In genomic region chr1:164326600-164327155, GRCm38 (mm10) we compare ENCODE assay signal across 8 mouse cellular contexts. TPM values are rescaled to one million over a fixed set of nuclear protein-coding genes. Genes with fewer than 3 reads are reported as not detected.
A peak's percentile ranks its signal among the peaks of the same experiment; 100 is the strongest.
DNase-seq lines count a peak whose midpoint lies in the region; ATAC-seq and TF ChIP-seq lines count a peak whose summit lies in the region.

No protein-coding gene starts in this region.

- H3K9ac ChIP-seq in forebrain, embryonic 13.5 days = no peak overlapping the region
- no peak overlapping the region for H3K9ac ChIP-seq in forebrain, embryonic 11.5 days (ENCODE audit: low read length)

- H3K4me3 ChIP-seq in forebrain, embryonic 13.5 days = no peak overlapping the region
- no peak overlapping the region for H3K4me3 ChIP-seq in forebrain, embryonic 11.5 days (ENCODE audit: low read depth, low read length)
- no peak overlapping the region for H3K4me3 ChIP-seq in cerebellum, adult 2 months (replicated peaks; ENCODE audit: insufficient read depth, low read depth, low read length)

- peaks cover 4% of the 10 kb centered on the region for H3K4me1 ChIP-seq in forebrain, embryonic 13.5 days
- H3K4me1 ChIP-seq in forebrain, embryonic 11.5 days (replicated peaks; ENCODE audit: control insufficient read depth, insufficient read depth, low read length) = no peaks in the 10 kb centered on the region
- H3K4me1 ChIP-seq in cerebellum, adult 2 months (ENCODE audit: control insufficient read depth, insufficient read depth, low read length) = no peaks in the 10 kb centered on the region

- no peak for DNase-seq in forebrain, embryonic 11.5 days (ENCODE audit: low spot score)
- peak; percentile 53 for DNase-seq in lung, postnatal 10 days
- no peak for DNase-seq in lung, adult 18-20 months
- DNase-seq in layer of hippocampus, postnatal 10 days (ENCODE audit: low spot score in 2 of 2) = peak; percentile 44 to 64
- DNase-seq in right cerebral cortex, postnatal 10 days (ENCODE audit: low spot score in 2 of 2) = peak; percentile 72 to 75
- no peak for DNase-seq in cerebellum, adult 2 months
- no peak for DNase-seq in spleen, postnatal 14 days (ENCODE audit: low spot score in 2 of 2)

- no peak for TF ChIP-seq CTCF in cerebellum, adult 2 months (IDR thresholded peaks at IDR 0.05; ENCODE audit: borderline replicate concordance, insufficient read depth, low read depth, low read length)

- H3K27ac ChIP-seq in forebrain, embryonic 13.5 days = no peak overlapping the region
- H3K27ac ChIP-seq in forebrain, embryonic 11.5 days (ENCODE audit: low read depth, low read length) = no peak overlapping the region
- no peak overlapping the region for H3K27ac ChIP-seq in cerebellum, adult 2 months (ENCODE audit: insufficient read depth, low read length)

- no peak overlapping the region for H3K4me2 ChIP-seq in forebrain, embryonic 13.5 days
- no peak overlapping the region for H3K4me2 ChIP-seq in forebrain, embryonic 11.5 days (ENCODE audit: low read depth, low read length, severe bottlenecking)

- peak; percentile 79; the same call in 1 of the 2 replicates for ATAC-seq in forebrain, embryonic 13.5 days
- no peak; the same call in 1 of the 2 replicates for ATAC-seq in forebrain, embryonic 11.5 days (replicated peaks; ENCODE audit: low FRiP score)

- WGBS in forebrain, embryonic 13.5 days = 54% methylated on average over 6 of the region's 6 CpGs
- WGBS in forebrain, embryonic 11.5 days = 69% methylated on average over 6 of the region's 6 CpGs
- 37% methylated on average over 6 of the region's 6 CpGs for WGBS in cerebellum, adult 2 months

- no peaks in the 10 kb centered on the region for H3K27me3 ChIP-seq in forebrain, embryonic 13.5 days
- no peaks in the 10 kb centered on the region for H3K27me3 ChIP-seq in forebrain, embryonic 11.5 days (ENCODE audit: control insufficient read depth, insufficient read depth, low read length)
- no peaks in the 10 kb centered on the region for H3K27me3 ChIP-seq in cerebellum, adult 2 months (ENCODE audit: control insufficient read depth, insufficient read depth, low read length)

- no peaks in the 10 kb centered on the region for H3K9me3 ChIP-seq in forebrain, embryonic 13.5 days (replicated peaks)
- H3K9me3 ChIP-seq in forebrain, embryonic 11.5 days (ENCODE audit: control insufficient read depth, low read length) = no peaks in the 10 kb centered on the region

- peaks cover 20% of the 10 kb centered on the region for H3K36me3 ChIP-seq in forebrain, embryonic 13.5 days (ENCODE audit: poor library complexity, severe bottlenecking)
- no peaks in the 10 kb centered on the region for H3K36me3 ChIP-seq in forebrain, embryonic 11.5 days (ENCODE audit: control insufficient read depth, insufficient read depth, low read length)

- TF ChIP-seq POLR2A in cerebellum, adult 2 months (IDR thresholded peaks at IDR 0.05; ENCODE audit: borderline replicate concordance, insufficient read depth, low read length) = no peak

RNA-seq across cellular contexts. Expression of gene Blzf1, which starts 19.4 kb away (rescaled TPM):
- polyA plus RNA-seq in forebrain, embryonic 13.5 days (2015; fragmentation: Nextera tagmentation; extraction: Ambion mirVana) = 29.9 and 30.0 TPM in 2 replicates
- 24.4 and 26.9 TPM in 2 replicates for polyA plus RNA-seq in forebrain, embryonic 11.5 days (2014; fragmentation: Nextera tagmentation; extraction: Ambion mirVana)
- total RNA-seq in layer of hippocampus, postnatal 10 days (2021) = 10 to 100 TPM; 25.8 to 29.8 TPM
- 19.2 and 20.6 TPM in 2 replicates for polyA plus RNA-seq in cerebellum, adult 2 months (2012; rRNA removed)

RNA-seq across cellular contexts. Expression of gene Nme7, which starts 22.8 kb away (rescaled TPM):
- polyA plus RNA-seq in forebrain, embryonic 13.5 days (2015; fragmentation: Nextera tagmentation; extraction: Ambion mirVana) = 42.1 and 44.8 TPM in 2 replicates
- polyA plus RNA-seq in forebrain, embryonic 11.5 days (2014; fragmentation: Nextera tagmentation; extraction: Ambion mirVana) = 34.7 and 40.5 TPM in 2 replicates
- total RNA-seq in layer of hippocampus, postnatal 10 days (2021) = 10 to 100 TPM; 21.7 to 23.8 TPM
- 12.2 and 13.6 TPM in 2 replicates for polyA plus RNA-seq in cerebellum, adult 2 months (2012; rRNA removed)

RNA-seq across cellular contexts. Expression of gene Ccdc181, which starts 51.3 kb away (rescaled TPM):
- 17.3 and 18.5 TPM in 2 replicates for polyA plus RNA-seq in forebrain, embryonic 13.5 days (2015; fragmentation: Nextera tagmentation; extraction: Ambion mirVana)
- polyA plus RNA-seq in forebrain, embryonic 11.5 days (2014; fragmentation: Nextera tagmentation; extraction: Ambion mirVana) = 18.4 and 18.5 TPM in 2 replicates
- 10 to 100 TPM; 20.2 TPM for total RNA-seq in layer of hippocampus, postnatal 10 days (2021)
- polyA plus RNA-seq in cerebellum, adult 2 months (2012; rRNA removed) = 16.6 and 18.6 TPM in 2 replicates

Comparison
In these comparisons a context has a peak if more than half of its experiments do, and no peak if none do; other contexts are left out.
1. DNase-seq: peak in lung, postnatal 10 days (single experiment), layer of hippocampus, postnatal 10 days (2 of 2) and right cerebral cortex, postnatal 10 days (2 of 2); none in forebrain, embryonic 11.5 days (single experiment), lung, adult 18-20 months (0 of 2), cerebellum, adult 2 months (0 of 2) and spleen, postnatal 14 days (0 of 2).